Mouse (Mus musculus) liver, postnatal 0 days (tissue): ENCODE data around the gene Gm826.

Source experiments
- CTCF ChIP-seq: sonication (generic); IDR thresholded peaks from 2 replicates; pipeline ENCODE4 v1.5.1; 2016; ENCODE audit warnings: antibody characterized with exemption, low read depth
- EP300 ChIP-seq: IDR thresholded peaks from 2 replicates; pipeline ENCODE4 v1.6.1; 2016; ENCODE audit warnings: antibody characterized with exemption, low read depth, mild to moderate bottlenecking

DNA sequence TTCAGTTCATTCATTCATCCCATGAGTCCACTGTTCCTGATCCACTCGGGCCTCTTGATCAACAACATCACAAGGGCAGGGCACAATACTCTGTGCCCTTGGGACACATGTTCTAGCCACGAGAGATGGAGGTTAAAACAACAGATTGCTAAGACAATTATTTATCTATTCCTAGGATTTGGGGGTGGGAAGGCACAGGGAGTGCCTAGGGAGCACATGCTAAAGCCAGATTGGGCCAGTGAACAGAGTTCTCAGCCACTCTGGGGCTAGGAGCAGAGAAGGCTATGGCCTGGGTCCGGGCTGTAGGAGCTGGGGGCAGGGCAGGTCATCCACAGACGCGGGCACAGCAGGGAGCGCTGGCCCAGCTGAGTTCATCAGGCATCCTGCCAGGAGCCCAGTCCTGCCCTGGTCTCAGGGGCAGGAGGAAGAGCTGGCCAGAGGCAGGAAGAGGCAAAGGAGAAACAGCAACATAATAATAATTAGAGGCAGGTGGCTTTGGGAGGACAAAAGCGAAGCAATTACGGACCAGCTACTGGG is 17.1 kb upstream of the Gm826 start:
- TF ChIP-seq CTCF, result no peak
- no peak for TF ChIP-seq EP300
